13 mouse cellular contexts compared by ENCODE assay signal in genomic region chr12:34747266-34747665, GRCm38 (mm10).
"Had no signal": no experiment of that assay in that cellular context is flagged by ENCODE, and none has a peak within 500 bp of the region (broad histone marks: within the 10 kb centered on the region; RNA-seq: fewer than 3 reads in every experiment).

No protein-coding gene starts in this region.

- DNase-seq: gastrocnemius, adult 2 months; gastrocnemius, postnatal 10 days; gastrocnemius, postnatal 25 days; heart, adult 18-20 months; heart, postnatal 10 days; heart, postnatal 4 days; kidney, adult 18-20 months; kidney, adult 9 months; kidney, postnatal 14 days; kidney, postnatal 4 days; liver; liver, embryonic 13.5 days; liver, postnatal 0 days had no signal
